Mouse (Mus musculus) CD4-positive naive resting alpha-beta T cell, adult 57 days (primary cell): Measurements from ENCODE around the gene Hnrnph2. TPM values are rescaled to one million over a fixed set of nuclear protein-coding genes. Genes with fewer than 3 reads are reported as not detected.

ENCODE experiments used
- total RNA-seq: library from RNA; stranded (reverse); gene quantifications from one replicate; pipeline ENCODE4 v1.2.4, GENCODE M21; 2023

The Hnrnph2 gene
- 118 TPM for total RNA-seq

GRCm38 (mm10) chrX:134600659-134601379 lies at the start of gene Hnrnph2, which contains the start of gene Gla:
Gene Hnrnph2 (plus strand): TSS chrX:134601179.
Gene Gla (minus strand): TSS chrX:134601125.

DNA sequence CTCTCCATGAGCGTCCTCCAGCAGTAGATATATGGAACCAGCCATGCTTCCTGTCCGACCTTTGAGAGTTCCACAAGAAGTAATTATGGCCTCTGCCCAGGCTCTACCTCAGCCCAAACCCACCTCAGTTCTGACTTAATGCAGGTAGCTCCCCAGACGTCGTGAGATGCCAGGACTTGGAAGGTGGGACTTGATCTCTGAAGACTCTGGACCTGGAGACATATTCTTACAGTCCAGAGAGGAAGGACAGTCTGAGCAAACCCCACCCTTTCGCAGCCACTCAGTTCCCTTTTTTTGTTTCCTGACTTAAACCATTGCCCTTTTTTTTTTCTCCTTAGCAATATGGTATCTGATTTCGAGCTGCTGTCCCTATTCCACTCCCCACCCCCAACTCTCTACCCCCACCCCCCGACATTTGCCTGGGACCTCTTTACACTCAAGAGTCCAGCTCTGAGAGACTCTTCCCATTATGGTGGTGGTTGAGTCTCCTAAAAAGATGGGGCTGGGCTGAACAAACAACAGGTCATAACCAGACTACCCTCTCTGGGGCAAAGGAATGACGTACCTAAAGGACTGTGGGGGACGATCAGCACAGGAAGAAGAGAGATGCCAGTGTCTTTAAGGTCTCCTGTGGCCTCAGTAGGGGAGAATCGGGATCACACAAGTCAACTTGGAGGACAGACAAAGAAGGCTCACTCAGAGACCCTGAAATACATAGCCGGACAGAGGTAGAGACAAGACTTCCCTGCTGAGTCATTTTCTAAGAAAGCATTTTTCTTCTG lies 17.9 kb upstream of the Hnrnph2 start, which contains the start of gene Btk:
Btk (minus strand) TSS at position 683 of the 782 bp plus-strand sequence.

GRCm38 (mm10) chrX:134585103-134586002 lies 15.6 kb upstream of the Hnrnph2 start, which contains the start of gene Rpl36a:
Gene Rpl36a (plus strand): TSS chrX:134585654.

Other genes starting within 250 kb of the Hnrnph2 start
- gene Drp2, start 196.6 kb upstream of the Hnrnph2 start, total RNA-seq, result not detected
- not detected for gene Taf7l, start 124.7 kb upstream of the Hnrnph2 start, total RNA-seq
- 20.1 TPM for gene Timm8a1, start 59.3 kb upstream of the Hnrnph2 start, total RNA-seq
- gene Btk, start 17.6 kb upstream of the Hnrnph2 start, total RNA-seq, result 5.3 TPM
- 603 TPM for gene Rpl36a, start 15.5 kb upstream of the Hnrnph2 start, total RNA-seq
- gene Gla, start 54 bp upstream of the Hnrnph2 start, total RNA-seq, result 17.1 TPM
- 3.7 TPM for gene Armcx4, start 85.3 kb downstream of the Hnrnph2 start, total RNA-seq
- 6.2 TPM for gene Armcx1, start 116.8 kb downstream of the Hnrnph2 start, total RNA-seq
- 3.7 TPM for gene Armcx6, start 150.2 kb downstream of the Hnrnph2 start, total RNA-seq
- 10.1 TPM for gene Armcx3, start 155.4 kb downstream of the Hnrnph2 start, total RNA-seq
- 21.3 TPM for gene Armcx2, start 208.0 kb downstream of the Hnrnph2 start, total RNA-seq